Mouse (Mus musculus): ENCODE measurements around the gene Cd101. TPM values are rescaled to one million over a fixed set of nuclear protein-coding genes. Genes with fewer than 3 reads are reported as not detected.

Gene Cd101
- polyA plus RNA-seq, 1 experiment from 2014 or later = not detected

- no peak for TF ChIP-seq CTCF (IDR thresholded peaks at IDR 0.05)
- in situ Hi-C loops (cut with MboI; ENCODE audit: low pct_unique_long_range_greater_than_20kb) = no loop called here
- DNase-seq (ENCODE audit: low read depth, low spot score) = no peak
- no peaks in the 10 kb centered on the region for H3K27me3 ChIP-seq
- CTCF ChIA-PET = interaction anchor here (2.1 kb wide), 1 partner anchor 70 kb away, joined by 4 read pairs; no protein-coding TSS in a partner anchor
- POLR2A ChIA-PET = no interaction called here
- no peak for ATAC-seq
These were observed 39.3 kb upstream of the Cd101 start for GRCm38 (mm10) chr3:101068701-101069100.

- CTCF ChIA-PET = interaction anchor here (1.2 to 1.5 kb wide), 4 partner anchors 9 to 95 kb away, joined by 3 to 4 read pairs (median 3); no protein-coding TSS in a partner anchor
- no peaks in the 10 kb centered on the region for H3K27me3 ChIP-seq
- DNase-seq (ENCODE audit: low read depth, low spot score) (no peak), ATAC-seq (no peak)
- in situ Hi-C loops (cut with MboI; ENCODE audit: low pct_unique_long_range_greater_than_20kb) = no loop called here
- POLR2A ChIA-PET = interaction anchor here (0.6 kb wide), 1 partner anchor 59 kb away, joined by 3 read pairs; no protein-coding TSS in a partner anchor
- TF ChIP-seq CTCF (IDR thresholded peaks at IDR 0.05) = no peak
These were observed 36.8 kb upstream of the Cd101 start for GRCm38 (mm10) chr3:101066175-101066574.

DNA sequence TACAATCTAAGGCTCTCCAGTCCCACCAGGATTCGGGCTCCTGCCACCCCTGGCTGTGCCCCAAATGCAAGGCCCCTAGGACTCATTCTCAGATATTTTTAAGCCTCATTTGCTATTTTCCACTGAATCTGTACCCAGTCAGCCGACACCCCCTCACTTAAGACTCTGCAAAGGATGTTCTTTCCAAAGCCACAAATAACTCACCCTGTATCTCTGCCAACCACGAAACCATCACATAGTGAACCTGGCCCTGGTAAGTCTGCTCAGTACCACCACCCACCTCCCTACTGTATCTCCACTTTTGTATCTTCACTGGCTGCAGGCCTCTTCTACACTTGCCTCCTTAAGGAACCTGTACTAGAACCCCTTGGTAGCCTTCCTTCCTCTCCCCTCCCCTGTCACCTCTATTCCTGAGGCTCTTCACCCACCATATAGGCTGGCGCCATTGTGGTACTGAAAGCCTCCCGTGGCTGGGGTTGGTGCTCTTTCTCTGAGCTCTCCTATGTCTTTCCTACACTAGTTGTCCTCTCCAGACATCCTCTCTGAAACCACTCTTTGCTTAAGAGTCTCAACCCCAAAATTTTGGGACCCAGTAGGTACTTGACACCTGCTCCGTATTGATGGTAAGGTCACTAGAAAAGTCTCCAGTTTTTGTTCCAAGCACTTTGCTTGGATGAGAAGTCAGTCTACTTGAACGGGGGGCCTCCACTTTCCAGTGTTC is 32.7 kb upstream of the Cd101 start:
- DNase-seq (ENCODE audit: low read depth, low spot score) = no peak
- POLR2A ChIA-PET = no interaction called here
- ATAC-seq = no peak
- no peak for TF ChIP-seq CTCF (IDR thresholded peaks at IDR 0.05)
- H3K27me3 ChIP-seq = no peaks in the 10 kb centered on the region
- in situ Hi-C loops (cut with MboI; ENCODE audit: low pct_unique_long_range_greater_than_20kb) = no loop called here
- CTCF ChIA-PET = no interaction called here

- in situ Hi-C loops (cut with MboI; ENCODE audit: low pct_unique_long_range_greater_than_20kb) = no loop called here
- ATAC-seq (no peak), DNase-seq (ENCODE audit: low read depth, low spot score) (no peak)
- ChIA-PET CTCF (interaction anchor here (3.8 kb wide), 1 partner anchor 10 kb away, joined by 19 read pairs; no protein-coding TSS in a partner anchor), POLR2A (interaction anchor here (2.1 kb wide), 1 partner anchor 11 kb away, joined by 4 read pairs; no protein-coding TSS in a partner anchor)
- TF ChIP-seq CTCF (IDR thresholded peaks at IDR 0.05) = no peak
- no peaks in the 10 kb centered on the region for H3K27me3 ChIP-seq
These were observed 29.9 kb upstream of the Cd101 start for GRCm38 (mm10) chr3:101059214-101059613.

- TF ChIP-seq CTCF (IDR thresholded peaks at IDR 0.05) = no peak
- ATAC-seq (no peak), DNase-seq (ENCODE audit: low read depth, low spot score) (no peak)
- ChIA-PET POLR2A (interaction anchor here (2.1 kb wide), 1 partner anchor 10 kb away, joined by 4 read pairs; no protein-coding TSS in a partner anchor), CTCF (interaction anchor here (1.5 to 3.8 kb wide), 2 partner anchors 9 kb away, joined by 3 to 19 read pairs; no protein-coding TSS in a partner anchor)
- in situ Hi-C loops (cut with MboI; ENCODE audit: low pct_unique_long_range_greater_than_20kb) = no loop called here
- no peaks in the 10 kb centered on the region for H3K27me3 ChIP-seq
These were observed 28.8 kb upstream of the Cd101 start for GRCm38 (mm10) chr3:101058203-101058602.

DNA sequence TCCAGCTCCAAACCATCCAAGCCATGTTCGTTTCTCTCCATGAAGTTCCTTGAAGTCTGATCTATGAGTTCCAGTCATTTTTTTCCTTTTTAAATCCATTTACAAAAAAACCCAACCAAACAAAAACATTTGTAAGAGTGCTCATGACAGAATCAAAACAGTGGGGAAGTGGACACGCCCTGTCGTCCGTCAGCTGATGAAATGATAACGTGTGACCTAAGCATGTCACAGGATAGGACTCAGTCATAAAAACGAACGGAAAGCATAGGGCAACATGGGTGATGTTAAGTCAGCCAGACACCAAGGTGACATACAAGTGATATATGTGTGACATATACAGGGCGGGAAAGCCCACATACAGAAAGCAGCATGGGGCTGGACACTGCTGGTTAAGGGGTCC is 25.9 kb upstream of the Cd101 start:
- no peak for TF ChIP-seq CTCF (IDR thresholded peaks at IDR 0.05)
- POLR2A ChIA-PET = no interaction called here
- no peaks in the 10 kb centered on the region for H3K27me3 ChIP-seq
- no peak for DNase-seq (ENCODE audit: low read depth, low spot score)
- no peak for ATAC-seq
- CTCF ChIA-PET = interaction anchor here (1.3 kb wide), 1 partner anchor 72 kb away, joined by 3 read pairs; no protein-coding TSS in a partner anchor
- in situ Hi-C loops (cut with MboI; ENCODE audit: low pct_unique_long_range_greater_than_20kb) = no loop called here

GRCm38 (mm10) chr3:101051601-101052000 is 22.2 kb upstream of the Cd101 start:
- in situ Hi-C loops (cut with MboI; ENCODE audit: low pct_unique_long_range_greater_than_20kb) = no loop called here
- no peak for DNase-seq (ENCODE audit: low read depth, low spot score)
- H3K27me3 ChIP-seq = no peaks in the 10 kb centered on the region
- CTCF ChIA-PET = interaction anchor here (0.8 to 1.1 kb wide), 5 partner anchors 13 to 79 kb away, joined by 3 to 5 read pairs (median 3); no protein-coding TSS in a partner anchor
- no peak for ATAC-seq
- TF ChIP-seq CTCF (IDR thresholded peaks at IDR 0.05) = no peak
- POLR2A ChIA-PET = no interaction called here

DNA sequence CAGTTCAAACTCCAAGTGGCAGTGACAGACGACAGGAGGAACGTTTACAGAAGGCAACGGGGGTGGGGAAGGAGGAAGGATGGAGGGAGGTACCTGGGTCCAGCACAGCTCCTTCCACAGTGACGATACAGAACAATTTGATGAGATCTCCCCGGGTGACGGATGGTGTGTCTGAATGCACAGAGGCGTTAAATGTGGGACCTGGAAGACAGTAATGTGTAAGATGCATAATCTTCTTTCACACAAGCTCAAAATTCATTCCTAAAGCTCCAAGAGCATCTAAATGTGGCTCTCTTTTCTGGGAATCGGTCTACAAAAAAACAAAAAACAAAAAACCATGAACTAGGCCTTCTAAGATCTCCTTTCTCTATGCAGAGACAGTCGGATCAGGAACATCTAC is 20.6 kb upstream of the Cd101 start:
- POLR2A ChIA-PET = no interaction called here
- CTCF ChIA-PET = interaction anchor here (4.1 kb wide), 1 partner anchor 10 kb away, joined by 19 read pairs; no protein-coding TSS in a partner anchor
- TF ChIP-seq CTCF (IDR thresholded peaks at IDR 0.05) = no peak
- DNase-seq (ENCODE audit: low read depth, low spot score) (no peak), ATAC-seq (no peak)
- in situ Hi-C loops (cut with MboI; ENCODE audit: low pct_unique_long_range_greater_than_20kb) = no loop called here
- H3K27me3 ChIP-seq = no peaks in the 10 kb centered on the region

- TF ChIP-seq CTCF (IDR thresholded peaks at IDR 0.05) = no peak
- in situ Hi-C loops (cut with MboI; ENCODE audit: low pct_unique_long_range_greater_than_20kb) = no loop called here
- ATAC-seq (no peak), DNase-seq (ENCODE audit: low read depth, low spot score) (no peak)
- no peaks in the 10 kb centered on the region for H3K27me3 ChIP-seq
- ChIA-PET POLR2A (interaction anchor here (1.8 kb wide), 1 partner anchor 10 kb away, joined by 4 read pairs; no protein-coding TSS in a partner anchor), CTCF (interaction anchor here (0.6 to 4.1 kb wide), 4 partner anchors 11 to 75 kb away, joined by 3 to 19 read pairs (median 4); no protein-coding TSS in a partner anchor)
These were observed 19.4 kb upstream of the Cd101 start for GRCm38 (mm10) chr3:101048781-101049180.

DNA sequence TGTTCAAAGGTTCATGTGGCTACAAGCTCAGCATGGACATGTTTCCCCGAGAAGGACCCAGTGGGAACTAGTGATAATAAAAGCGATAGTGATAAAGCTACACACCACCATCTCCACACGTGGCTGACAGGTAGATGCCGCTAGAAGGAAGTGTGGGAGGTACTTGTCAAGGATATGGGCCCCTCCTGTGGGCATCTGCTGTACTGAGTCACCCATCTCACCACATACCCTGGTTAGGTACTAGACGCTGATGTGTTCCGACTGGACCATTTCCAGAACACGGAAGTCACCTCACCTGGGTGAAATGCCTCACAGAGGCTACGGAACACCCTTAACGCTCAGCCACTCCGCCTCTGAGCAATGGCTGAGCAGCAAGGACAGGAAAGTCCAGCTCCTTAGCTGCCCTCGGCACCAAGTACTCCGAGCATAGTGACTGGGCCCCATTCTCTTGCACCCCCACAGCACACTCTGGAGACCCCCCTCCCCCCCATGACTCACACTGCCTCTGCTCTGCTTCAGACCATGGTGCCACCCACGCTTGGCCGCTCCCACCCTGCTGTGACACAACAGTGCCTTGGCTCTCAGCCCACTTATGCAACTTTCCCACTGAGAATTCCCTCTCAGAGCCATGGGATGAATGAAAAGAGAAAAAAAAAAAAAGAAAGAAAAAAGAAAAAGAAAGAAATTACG is 18.4 kb upstream of the Cd101 start:
- peak; percentile 95 for DNase-seq (ENCODE audit: low read depth, low spot score)
- no peaks in the 10 kb centered on the region for H3K27me3 ChIP-seq
- in situ Hi-C loops (cut with MboI; ENCODE audit: low pct_unique_long_range_greater_than_20kb) = no loop called here
- ChIA-PET POLR2A (interaction anchor here (1.4 to 1.8 kb wide), 2 partner anchors 11 to 34 kb away, joined by 3 to 4 read pairs; no protein-coding TSS in a partner anchor), CTCF (interaction anchor here (1.3 to 4.1 kb wide), 4 partner anchors 12 to 74 kb away, joined by 3 to 19 read pairs (median 4); no protein-coding TSS in a partner anchor)
- no peak for TF ChIP-seq CTCF (IDR thresholded peaks at IDR 0.05)
- no peak for ATAC-seq

Data from Patski (cell line).